ENCODE assay signal across 18 mouse cellular contexts in the genomic region with DNA sequence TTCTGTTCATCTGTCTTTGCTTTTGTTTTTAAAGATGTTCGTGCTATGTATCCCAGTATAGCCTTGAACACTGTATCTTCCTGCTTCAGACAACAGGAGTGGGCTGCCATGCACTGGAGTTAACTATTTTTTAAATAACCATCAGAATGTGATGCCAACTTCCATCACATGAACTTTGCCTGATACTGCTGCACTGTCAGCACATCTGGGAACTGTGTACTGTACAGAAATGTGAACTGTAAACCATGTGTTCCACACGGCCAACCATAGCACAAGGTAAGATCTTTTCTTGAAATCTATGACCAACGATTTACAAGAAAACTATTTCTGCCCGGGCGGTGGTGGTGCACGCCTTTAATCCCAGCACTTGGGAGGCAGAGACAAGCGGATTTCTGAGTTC.
"Had no signal": no experiment of that assay in that cellular context is flagged by ENCODE, and none has a peak within 500 bp of the region (broad histone marks: within the 10 kb centered on the region; RNA-seq: fewer than 3 reads in every experiment).

No protein-coding gene starts in this region.

- H3K27me3 ChIP-seq: limb, embryonic 12.5 days; limb, embryonic 15.5 days; midbrain, embryonic 12.5 days; midbrain, embryonic 15.5 days; neural tube, embryonic 12.5 days; stomach, embryonic 15.5 days had no signal

- H3K4me1 ChIP-seq: limb, embryonic 15.5 days; midbrain, embryonic 12.5 days; midbrain, embryonic 15.5 days; stomach, embryonic 15.5 days had no signal

- H3K4me3 ChIP-seq: limb, embryonic 12.5 days; limb, embryonic 15.5 days; midbrain, embryonic 12.5 days; midbrain, embryonic 15.5 days; neural tube, embryonic 12.5 days; stomach, embryonic 15.5 days had no signal

- DNase-seq: left cerebral cortex, postnatal 4 days; liver, postnatal 0 days; lung, embryonic 14.5 days; retina, postnatal 1 day; right cerebral cortex, postnatal 25 days; spleen, adult 18-20 months; thymus, postnatal 25 days had no signal

- H3K9me3 ChIP-seq: limb, embryonic 12.5 days; limb, embryonic 15.5 days; midbrain, embryonic 12.5 days; midbrain, embryonic 15.5 days; neural tube, embryonic 12.5 days; stomach, embryonic 15.5 days had no signal

- H3K4me2 ChIP-seq: limb, embryonic 12.5 days; limb, embryonic 15.5 days; liver, embryonic 11.5 days; lung, embryonic 14.5 days; midbrain, embryonic 12.5 days; midbrain, embryonic 15.5 days; neural tube, embryonic 12.5 days; stomach, embryonic 15.5 days had no signal

- H3K27ac ChIP-seq: limb, embryonic 12.5 days; limb, embryonic 15.5 days; liver, embryonic 14.5 days; macrophage; midbrain, embryonic 12.5 days; midbrain, embryonic 15.5 days; neural tube, embryonic 12.5 days; stomach, embryonic 15.5 days had no signal

- ATAC-seq: intestine, postnatal 0 days; liver, postnatal 0 days; lung, postnatal 0 days; midbrain, embryonic 15.5 days had no signal

- H3K9ac ChIP-seq: limb, embryonic 12.5 days; limb, embryonic 15.5 days; liver, embryonic 14.5 days; liver, postnatal 0 days; lung, embryonic 14.5 days; midbrain, embryonic 12.5 days; midbrain, embryonic 15.5 days; neural tube, embryonic 12.5 days; stomach, embryonic 15.5 days had no signal
